ENCODE assay signal across 24 mouse cellular contexts in the genomic region with DNA sequence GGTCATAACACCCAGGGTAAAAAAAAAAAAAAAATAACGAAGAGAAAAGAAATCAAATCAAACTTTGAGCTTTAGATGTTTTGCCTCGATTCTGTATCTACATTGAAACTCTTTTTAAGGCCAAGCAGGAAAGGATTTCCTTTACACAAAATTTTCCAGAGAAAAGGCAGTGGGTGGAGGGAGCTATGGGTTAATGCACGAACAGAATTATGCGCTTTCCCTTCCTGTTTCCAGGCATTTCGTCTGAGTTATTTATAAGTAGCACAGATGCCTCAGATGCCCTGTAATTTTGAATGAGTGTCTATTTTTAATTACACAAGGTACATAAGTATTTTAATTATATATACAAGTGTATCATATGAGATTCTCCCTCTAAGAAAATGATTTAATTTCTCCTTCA.
DNase-seq lines count a peak whose midpoint lies in the region; ATAC-seq lines count a peak whose summit lies in the region.
"Had no signal": no experiment of that assay in that cellular context is flagged by ENCODE, and none has a peak within 500 bp of the region (broad histone marks: within the 10 kb centered on the region; RNA-seq: fewer than 3 reads in every experiment).

No protein-coding gene starts in this region.

- ATAC-seq in frontal cortex, adult (ENCODE audit: low TSS enrichment) = peak; percentile 92
- no peak for ATAC-seq in midbrain, embryonic 14.5 days (ENCODE audit: low FRiP score, low TSS enrichment)
- ATAC-seq in midbrain, embryonic 11.5 days (ENCODE audit: low FRiP score) = no peak
- ATAC-seq: activated CD4-positive, CD25-positive, alpha-beta regulatory T cell, adult 4 months; CD4-positive, CD25-positive, alpha-beta regulatory T cell, adult 4 months; forebrain, embryonic 13.5 days; forebrain, embryonic 15.5 days; forebrain, postnatal 0 days; Patski had no signal

- H3K27me3 ChIP-seq in midbrain, embryonic 14.5 days (ENCODE audit: control insufficient read depth, insufficient read depth, low read length) = no peaks in the 10 kb centered on the region
- H3K27me3 ChIP-seq in midbrain, embryonic 11.5 days (ENCODE audit: control insufficient read depth, insufficient read depth, low read length) = no peaks in the 10 kb centered on the region
- H3K27me3 ChIP-seq: CH12.LX; embryonic facial prominence, embryonic 12.5 days; forebrain, embryonic 13.5 days; forebrain, embryonic 15.5 days had no signal

- no peak overlapping the region for H3K4me2 ChIP-seq in midbrain, embryonic 14.5 days (ENCODE audit: low read length)
- no peak overlapping the region for H3K4me2 ChIP-seq in midbrain, embryonic 11.5 days
- H3K4me2 ChIP-seq: embryonic facial prominence, embryonic 12.5 days; forebrain, embryonic 13.5 days; forebrain, embryonic 15.5 days had no signal

- no peaks in the 10 kb centered on the region for H3K9me3 ChIP-seq in midbrain, embryonic 14.5 days (ENCODE audit: control insufficient read depth, low read length)
- no peaks in the 10 kb centered on the region for H3K9me3 ChIP-seq in midbrain, embryonic 11.5 days (ENCODE audit: control insufficient read depth, low read length)
- H3K9me3 ChIP-seq: embryonic facial prominence, embryonic 10.5 days; embryonic facial prominence, embryonic 12.5 days; forebrain, embryonic 13.5 days; forebrain, embryonic 15.5 days; G1E had no signal

- H3K27ac ChIP-seq in midbrain, embryonic 14.5 days (replicated peaks; ENCODE audit: low read depth, low read length) = no peak overlapping the region
- no peak overlapping the region for H3K27ac ChIP-seq in midbrain, embryonic 11.5 days (ENCODE audit: low read depth, low read length)
- H3K27ac ChIP-seq: embryonic facial prominence, embryonic 10.5 days; embryonic facial prominence, embryonic 12.5 days; forebrain, embryonic 13.5 days; forebrain, embryonic 15.5 days had no signal

- no peak overlapping the region for H3K9ac ChIP-seq in midbrain, embryonic 14.5 days (replicated peaks; ENCODE audit: low read length)
- H3K9ac ChIP-seq in midbrain, embryonic 11.5 days (ENCODE audit: low read length) = no peak overlapping the region
- H3K9ac ChIP-seq: embryonic facial prominence, embryonic 12.5 days; forebrain, embryonic 13.5 days; forebrain, embryonic 15.5 days; forebrain, postnatal 0 days had no signal

- WGBS in midbrain, embryonic 14.5 days = 51% methylated on average over 5 of the region's 5 CpGs
- 89% methylated on average over 5 of the region's 5 CpGs for WGBS in midbrain, embryonic 11.5 days

- H3K4me3 ChIP-seq in midbrain, embryonic 14.5 days (replicated peaks; ENCODE audit: low read depth, low read length) = no peak overlapping the region
- no peak overlapping the region for H3K4me3 ChIP-seq in midbrain, embryonic 11.5 days (ENCODE audit: low read depth, low read length)
- H3K4me3 ChIP-seq: embryonic facial prominence, embryonic 10.5 days; embryonic facial prominence, embryonic 12.5 days; forebrain, embryonic 13.5 days; forebrain, embryonic 15.5 days had no signal

- no peak for DNase-seq in frontal cortex, postnatal 10 days (ENCODE audit: low spot score in 2 of 2)
- DNase-seq in midbrain, embryonic 14.5 days = peak; percentile 23
- no peak for DNase-seq in midbrain, embryonic 11.5 days (ENCODE audit: low spot score, missing footprints)
- DNase-seq in brain, adult 2 months (ENCODE audit: low read depth, low spot score) = peak; percentile 50
- DNase-seq in adrenal gland, adult 8-10 months = no peak
- DNase-seq: adrenal gland, postnatal 10 days; adrenal gland, postnatal 25 days; B cell, adult 2 months; cerebellum, adult 11-12 months; cerebellum, adult 2 months; cerebellum, adult 9-10 months; cerebellum, postnatal 10 days; cerebellum, postnatal 25 days; forebrain, postnatal 0 days had no signal

- H3K4me1 ChIP-seq in midbrain, embryonic 14.5 days (ENCODE audit: control insufficient read depth, insufficient read depth, low read length) = no peaks in the 10 kb centered on the region
- H3K4me1 ChIP-seq in midbrain, embryonic 11.5 days (ENCODE audit: control insufficient read depth, insufficient read depth, low read length) = no peaks in the 10 kb centered on the region
- H3K4me1 ChIP-seq: embryonic facial prominence, embryonic 10.5 days; embryonic facial prominence, embryonic 12.5 days; forebrain, embryonic 13.5 days; forebrain, embryonic 15.5 days had no signal

- no peaks in the 10 kb centered on the region for H3K36me3 ChIP-seq in midbrain, embryonic 14.5 days (ENCODE audit: control insufficient read depth, insufficient read depth, low read length)
- no peaks in the 10 kb centered on the region for H3K36me3 ChIP-seq in midbrain, embryonic 11.5 days (ENCODE audit: control insufficient read depth, insufficient read depth, low read length)
- H3K36me3 ChIP-seq: embryonic facial prominence, embryonic 10.5 days; embryonic facial prominence, embryonic 12.5 days; forebrain, embryonic 15.5 days; G1E had no signal

Comparison
In these comparisons a context has a peak if more than half of its experiments do, and no peak if none do; other contexts are left out.
1. DNase-seq: peak in midbrain, embryonic 14.5 days (single experiment) and brain, adult 2 months (single experiment); none in frontal cortex, postnatal 10 days (0 of 2), midbrain, embryonic 11.5 days (single experiment) and adrenal gland, adult 8-10 months (single experiment).